Mouse (Mus musculus) CH12.LX (cell line): Measurements from ENCODE around the gene Hist1h4d. TPM values are rescaled to one million over a fixed set of nuclear protein-coding genes. Genes with fewer than 3 reads are reported as not detected.

ENCODE experiments used
- DNase-seq: peaks from one replicate; pipeline ENCODE4 v3.0.0-alpha.2; 2013; ENCODE audit errors: extremely low read depth
- H3K27ac ChIP-seq: 2 replicates; pipeline ENCODE4 v1.5.1; 2012; ENCODE audit warnings: low read depth, mild to moderate bottlenecking, control low read depth, moderate library complexity; ENCODE audit not compliant: insufficient read depth
- H3K27me3 ChIP-seq: replicated peaks from 2 replicates; pipeline ENCODE3; 2012; ENCODE audit warnings: inconsistent platforms
- H3K36me3 ChIP-seq, 2 experiments: replicated peaks in 1 of 2; 2 replicates each; pipeline versions ENCODE3 to v1.6.1; 2012; ENCODE audit warnings: inconsistent platforms in 1 of 2, low read length in 1 of 2, mild to moderate bottlenecking in 1 of 2, mixed read lengths in 1 of 2, moderate library complexity in 1 of 2; ENCODE audit not compliant: control insufficient read depth in 1 of 2, insufficient read depth in 1 of 2
- H3K4me1 ChIP-seq, 2 experiments: 2 replicates each; pipeline ENCODE4 v1.6.1; 2012; ENCODE audit warnings: inconsistent platforms in 1 of 2, moderate library complexity in 1 of 2; ENCODE audit not compliant: insufficient read depth in 2 of 2, control insufficient read depth in 1 of 2
- H3K4me2 ChIP-seq: 2 replicates; pipeline ENCODE4 v1.6.1; 2012; ENCODE audit warnings: low read depth, mild to moderate bottlenecking, control low read depth; ENCODE audit not compliant: poor library complexity, insufficient read depth, severe bottlenecking
- H3K4me3 ChIP-seq, 3 experiments: fragments of 150-350 bp in 1 of 3; sonication (generic) in 1 of 3; replicated peaks in 1 of 3; 2 replicates each; pipeline versions ENCODE3 to v1.5.1; 2011 to 2012; ENCODE audit warnings: low read depth in 2 of 3, low read length in 2 of 3, mild to moderate bottlenecking in 2 of 3, moderate library complexity in 2 of 3, control low read depth in 1 of 3, improper control_type of control experiment in 1 of 3, inconsistent platforms in 1 of 3, mixed read lengths in 1 of 3; ENCODE audit not compliant: poor library complexity in 1 of 3
- H3K79me2 ChIP-seq: replicated peaks from 2 replicates; pipeline ENCODE4 v1.6.1; 2012; ENCODE audit warnings: mild to moderate bottlenecking, moderate library complexity; ENCODE audit not compliant: control insufficient read depth, poor library complexity, insufficient read depth, severe bottlenecking; ENCODE audit errors: extremely low read depth
- H3K9ac ChIP-seq: 2 replicates; pipeline ENCODE4 v1.6.1; 2012; ENCODE audit warnings: low read depth, mild to moderate bottlenecking, control low read depth, moderate library complexity; ENCODE audit not compliant: insufficient read depth
- H3K9me3 ChIP-seq: replicated peaks from 2 replicates; pipeline ENCODE3; 2012; ENCODE audit warnings: low read length, inconsistent platforms, mixed read lengths
- CHD1 ChIP-seq: IDR thresholded peaks from 2 replicates; pipeline ENCODE4 v1.6.1; 2012; ENCODE audit warnings: low read depth, low read length, improper control_type of control experiment, inconsistent platforms
- CHD2 ChIP-seq: IDR thresholded peaks from 2 replicates; pipeline ENCODE4 v1.6.1; 2011; ENCODE audit warnings: low read length, improper control_type of control experiment
- CTCF ChIP-seq, 2 experiments: IDR thresholded peaks in 1 of 2; conservative IDR thresholded peaks in 1 of 2; 2 replicates each; pipeline ENCODE4 v1.5.1; 2011 to 2012; ENCODE audit warnings: low read depth in 2 of 2, low read length in 2 of 2, improper control_type of control experiment in 1 of 2, inconsistent platforms in 1 of 2, mild to moderate bottlenecking in 1 of 2, moderate library complexity in 1 of 2
- E2F4 ChIP-seq: IDR thresholded peaks from 2 replicates; pipeline ENCODE4 v1.6.1; 2011; ENCODE audit warnings: low read depth, low read length, improper control_type of control experiment; ENCODE audit not compliant: insufficient replicate concordance
- EP300 ChIP-seq: IDR thresholded peaks from 2 replicates; pipeline ENCODE4 v1.6.1; 2011; ENCODE audit warnings: low read length, improper control_type of control experiment
- ETS1 ChIP-seq: conservative IDR thresholded peaks from 2 replicates; pipeline ENCODE4 v1.6.1; 2012; ENCODE audit warnings: low read depth, mild to moderate bottlenecking, inconsistent platforms, low read length, improper control_type of control experiment, moderate library complexity
- GABPA ChIP-seq: IDR thresholded peaks from 2 replicates; pipeline ENCODE4 v1.6.1; 2012; ENCODE audit warnings: low read depth, low read length, improper control_type of control experiment, inconsistent platforms; ENCODE audit not compliant: insufficient replicate concordance
- IRF4 ChIP-seq: IDR thresholded peaks from 2 replicates; pipeline ENCODE4 v1.6.1; 2014; ENCODE audit warnings: low read depth, mild to moderate bottlenecking, inconsistent platforms, low read length, improper control_type of control experiment
- JUN ChIP-seq: IDR thresholded peaks from 2 replicates; pipeline ENCODE4 v1.6.1; 2011; ENCODE audit warnings: low read depth, mild to moderate bottlenecking, low read length, improper control_type of control experiment, moderate library complexity; ENCODE audit not compliant: insufficient read depth
- KAT2A ChIP-seq: IDR thresholded peaks from 2 replicates; pipeline ENCODE4 v1.6.1; 2012; ENCODE audit warnings: low read length, improper control_type of control experiment, inconsistent platforms; ENCODE audit not compliant: insufficient replicate concordance
- MAFK ChIP-seq: IDR thresholded peaks from 2 replicates; pipeline ENCODE4 v1.6.1; 2011; ENCODE audit warnings: low read length, improper control_type of control experiment; ENCODE audit not compliant: insufficient replicate concordance
- MAX ChIP-seq: IDR thresholded peaks from 2 replicates; pipeline ENCODE4 v1.6.1; 2011; ENCODE audit warnings: low read length, improper control_type of control experiment
- MAZ ChIP-seq: IDR thresholded peaks from 2 replicates; pipeline ENCODE4 v1.6.1; 2012; ENCODE audit warnings: low read depth, mild to moderate bottlenecking, inconsistent platforms, low read length, improper control_type of control experiment, moderate library complexity
- MEF2A ChIP-seq: IDR thresholded peaks from 2 replicates; pipeline ENCODE4 v1.6.1; 2014; ENCODE audit warnings: low read depth, mild to moderate bottlenecking, inconsistent platforms, low read length, improper control_type of control experiment, borderline replicate concordance
- MXI1 ChIP-seq: IDR thresholded peaks from 2 replicates; pipeline ENCODE4 v1.6.1; 2011; ENCODE audit warnings: mild to moderate bottlenecking, low read depth, low read length, improper control_type of control experiment
- NELFE ChIP-seq: IDR thresholded peaks from 2 replicates; pipeline ENCODE4 v1.6.1; 2011; ENCODE audit warnings: low read depth, low read length, improper control_type of control experiment
- NRF1 ChIP-seq: IDR thresholded peaks from 2 replicates; pipeline ENCODE4 v1.6.1; 2014; ENCODE audit warnings: low read depth, mild to moderate bottlenecking, inconsistent platforms, low read length, improper control_type of control experiment, moderate library complexity
- PAX5 ChIP-seq: IDR thresholded peaks from 2 replicates; pipeline ENCODE4 v1.6.1; 2012; ENCODE audit warnings: low read length, inconsistent platforms, mixed read lengths
- POLR2AphosphoS2 ChIP-seq: IDR thresholded peaks from 2 replicates; pipeline ENCODE4 v1.6.1; 2011; ENCODE audit warnings: low read depth, low read length, improper control_type of control experiment
- RAD21 ChIP-seq: IDR thresholded peaks from 2 replicates; pipeline ENCODE4 v1.6.1; 2011; ENCODE audit warnings: low read depth, mild to moderate bottlenecking, low read length, improper control_type of control experiment, moderate library complexity
- RCOR1 ChIP-seq: conservative IDR thresholded peaks from 2 replicates; pipeline ENCODE4 v1.6.1; 2012; ENCODE audit warnings: low read depth, mild to moderate bottlenecking, inconsistent platforms, low read length, improper control_type of control experiment
- SIN3A ChIP-seq: IDR thresholded peaks from 2 replicates; pipeline ENCODE4 v1.6.1; 2012; ENCODE audit warnings: low read length, improper control_type of control experiment, inconsistent platforms
- SMC3 ChIP-seq: IDR thresholded peaks from 2 replicates; pipeline ENCODE4 v1.6.1; 2011; ENCODE audit warnings: low read depth, low read length, improper control_type of control experiment
- UBTF ChIP-seq: IDR thresholded peaks from 2 replicates; pipeline ENCODE4 v1.6.1; 2012; ENCODE audit warnings: low read depth, mild to moderate bottlenecking, inconsistent platforms, low read length, improper control_type of control experiment, moderate library complexity
- USF1 ChIP-seq: IDR thresholded peaks from 2 replicates; pipeline ENCODE4 v1.6.1; 2014; ENCODE audit warnings: low read depth, mild to moderate bottlenecking, inconsistent platforms, low read length, improper control_type of control experiment
- USF2 ChIP-seq: conservative IDR thresholded peaks from 2 replicates; pipeline ENCODE4 v1.6.1; 2011; ENCODE audit warnings: low read depth, low read length, improper control_type of control experiment
- ZC3H11A ChIP-seq: IDR thresholded peaks from 2 replicates; pipeline ENCODE4 v1.6.1; 2012; ENCODE audit warnings: low read depth, mild to moderate bottlenecking, inconsistent platforms, low read length, improper control_type of control experiment
- ZKSCAN1 ChIP-seq: IDR thresholded peaks from 2 replicates; pipeline ENCODE4 v1.6.1; 2012; ENCODE audit warnings: low read depth, inconsistent platforms, low read length, improper control_type of control experiment, borderline replicate concordance
- ZNF384 ChIP-seq: IDR thresholded peaks from 2 replicates; pipeline ENCODE4 v1.6.1; 2012; ENCODE audit warnings: low read depth, low read length, improper control_type of control experiment, inconsistent platforms
- dilution Hi-C: fragments of 300-500 bp; cut with MboI; formaldehyde crosslinking; loops from 2 replicates; pipeline ENCODE4 v1.14.3; 2020; ENCODE audit warnings: low sequenced_read_pairs; ENCODE audit not compliant: extremely low pct_unique_long_range_greater_than_20kb, extremely low pct_ligation_motif_present
- in situ Hi-C: fragments of 300-500 bp; cut with MboI; formaldehyde crosslinking; loops from 3 replicates; pipeline ENCODE4 v1.14.3; 2019; ENCODE audit warnings: low sequenced_read_pairs, low pct_ligation_motif_present, low pct_unique_long_range_greater_than_20kb, mixed read lengths
- polyA plus RNA-seq: library from polyadenylated mRNA; unstranded; fragments of >175 nt; gene quantifications from 2 replicates; pipeline ENCODE4 v1.2.1, GENCODE M21; 2012; ENCODE audit warnings: low read depth; ENCODE audit not compliant: insufficient read length
- total RNA-seq, 2 experiments: library from RNA; depleted of rRNA; stranded (reverse); fragments of 300-350 nt in 1 of 2; fragments of >200 nt in 1 of 2; gene quantifications; 2 replicates each; pipeline ENCODE4 v1.2.3; 2012 to 2014

Hist1h4d gene
- total and polyA plus RNA-seq, 3 experiments, result 6.7 to 1,831 (median 27.7) TPM

GRCm38 (mm10) chr13:23554393-23554792 is 27.0 kb upstream of the Hist1h4d start:
- peak overlapping the region; percentile 73 for H3K9ac ChIP-seq
- no peak for TF ChIP-seq E2F4
- TF ChIP-seq MAZ, result no peak
- TF ChIP-seq NRF1, result no peak
- TF ChIP-seq JUN, result no peak
- TF ChIP-seq USF1, result no peak
- TF ChIP-seq ETS1, result no peak
- H3K9me3 ChIP-seq, result no peaks in the 10 kb centered on the region
- peak overlapping the region; percentile 65 for H3K4me2 ChIP-seq
- peak overlapping the region; percentile 52; the same call in 1 of the 2 replicates for H3K27ac ChIP-seq
- in situ Hi-C loops (loop anchor here (25.0 kb wide), 1 partner anchor 1817 kb away; the partner anchor contains the start of gene Hist1h4j), dilution Hi-C loops (no loop called here)
- peaks cover 4 to 28% of the 10 kb centered on the region in 2 experiments; a peak in 3 of 4 replicates for H3K4me1 ChIP-seq
- no peak for DNase-seq
- no peaks in the 10 kb centered on the region for H3K27me3 ChIP-seq
- no peaks in the 10 kb centered on the region for H3K79me2 ChIP-seq
- H3K4me3 ChIP-seq, result no peak overlapping the region
- H3K36me3 ChIP-seq, result no peaks in the 10 kb centered on the region

- in situ Hi-C loops, result loop anchor here (25.0 kb wide), 1 partner anchor 1818 kb away; the partner anchor contains the start of gene Hist1h4j
- Histone ChIP-seq H3K79me2 (no peaks in the 10 kb centered on the region), H3K27me3 (no peaks in the 10 kb centered on the region), H3K9me3 (no peaks in the 10 kb centered on the region), H3K4me3 (peak overlapping the region; percentile 3 to 54 (median 50)), H3K36me3 (no peaks in the 10 kb centered on the region), H3K4me1 (peaks cover 4 to 28% of the 10 kb centered on the region in 2 experiments; a peak in 3 of 4 replicates), H3K27ac (peak overlapping the region; percentile 83), H3K9ac (peak overlapping the region; percentile 73), H3K4me2 (peak overlapping the region; percentile 65)
- dilution Hi-C loops, result no loop called here
- DNase-seq, result peak; percentile 92
- peak; percentile 70 for TF ChIP-seq USF2
- peak; percentile 24; the same call in 1 of the 2 replicates for TF ChIP-seq ETS1
- TF ChIP-seq NELFE, result peak; percentile 100
- no peak for TF ChIP-seq SMC3
- no peak for TF ChIP-seq RAD21
- TF ChIP-seq ZNF384, result no peak
- no peak; the same call in 1 of the 2 replicates for TF ChIP-seq MAFK
- peak; percentile 95 for TF ChIP-seq RCOR1
- TF ChIP-seq EP300, result no peak
- no peak; the same call in 1 of the 2 replicates for TF ChIP-seq CHD2
- no peak for TF ChIP-seq GABPA
- TF ChIP-seq USF1, result no peak
- peak; percentile 60; the same call in 1 of the 2 replicates for TF ChIP-seq IRF4
- peak; percentile 41; the same call in 1 of the 2 replicates for TF ChIP-seq MXI1
- peak; percentile 98 for TF ChIP-seq CHD1
- no peak; the same call in 1 of the 2 replicates for TF ChIP-seq ZKSCAN1
- TF ChIP-seq ZC3H11A, result no peak
- peak; percentile 74; the same call in 1 of the 2 replicates for TF ChIP-seq E2F4
- TF ChIP-seq UBTF, result peak; percentile 97
- TF ChIP-seq MAX, result no peak
- 0 out of 2 replicates have a peak, but pooled peaks have one; percentile 45 for TF ChIP-seq KAT2A
- TF ChIP-seq SIN3A, result peak; percentile 90
- TF ChIP-seq PAX5, result no peak
- TF ChIP-seq CTCF (conservative IDR thresholded peaks at IDR 0.05 in 1 of 2, IDR thresholded peaks at IDR 0.05 in 1 of 2; ENCODE audit: low read depth in 2 of 2, low read length in 2 of 2), result no peak
- TF ChIP-seq POLR2AphosphoS2, result peak; percentile 100
- peak; percentile 58 for TF ChIP-seq MEF2A
Observed at GRCm38 (mm10) chr13:23554925-23555838, 26.2 kb upstream of the Hist1h4d start.
